Mouse (Mus musculus) megakaryocyte progenitor cell, adult 5-6 weeks (primary cell): ENCODE measurements around the gene Ghr. TPM values are rescaled to one million over a fixed set of nuclear protein-coding genes. Genes with fewer than 3 reads are reported as not detected.

ENCODE experiments used
- ATAC-seq: replicated peaks from 2 replicates; pipeline ENCODE4 v1.8.0; 2016; ENCODE audit warnings: mild to moderate bottlenecking, moderate TSS enrichment, inconsistent platforms; ENCODE audit not compliant: poor library complexity
- total RNA-seq, 2 experiments: library from RNA; stranded (forward) in 1 of 2; stranded (reverse) in 1 of 2; fragments of 157-497, 149-512 nt in 1 of 2; fragments of 200-1000 nt in 1 of 2; gene quantifications; 2 replicates each; pipeline versions ENCODE4 v1.2.3 to v1.2.4; 2015 to 2017

Ghr gene
- 0.10 and 0.86 TPM in 2 replicates for total RNA-seq (2015)
- 0.07 and 0.08 TPM in 2 replicates for total RNA-seq (2017)

- ATAC-seq: peak; percentile 93
These were observed at the start of gene Ghr for GRCm38 (mm10) chr15:3582807-3583636. TSS of gene Ghr (minus strand) at chr15:3583492.

- no peak for ATAC-seq
These were observed 39.5 kb upstream of the Ghr start for GRCm38 (mm10) chr15:3622746-3623145.

- no peak for ATAC-seq
These were observed 37.1 kb upstream of the Ghr start for GRCm38 (mm10) chr15:3620368-3620767.

GRCm38 (mm10) chr15:3618311-3618710, 35.0 kb upstream of the Ghr start:
- ATAC-seq: no peak

- ATAC-seq: no peak
These were observed 28.7 kb upstream of the Ghr start for GRCm38 (mm10) chr15:3611961-3612360.

- ATAC-seq: no peak
These were observed 24.7 kb upstream of the Ghr start for GRCm38 (mm10) chr15:3607951-3608350.

- no peak for ATAC-seq
These were observed 18.8 kb upstream of the Ghr start for GRCm38 (mm10) chr15:3602098-3602486.

- no peak for ATAC-seq
These were observed 18.3 kb upstream of the Ghr start for GRCm38 (mm10) chr15:3601422-3602097.

GRCm38 (mm10) chr15:3587879-3588278, 4.6 kb upstream of the Ghr start:
- ATAC-seq: no peak

- no peak for ATAC-seq
These were observed 1.1 kb upstream of the Ghr start for GRCm38 (mm10) chr15:3584361-3584760.

GRCm38 (mm10) chr15:3581861-3582806, 1.2 kb downstream of the Ghr start:
- ATAC-seq: peak; percentile 12

GRCm38 (mm10) chr15:3581337-3581736, 2.0 kb downstream of the Ghr start:
- ATAC-seq: no peak

- no peak for ATAC-seq
These were observed 3.1 kb downstream of the Ghr start for GRCm38 (mm10) chr15:3580216-3580615.

GRCm38 (mm10) chr15:3578286-3578980, 4.9 kb downstream of the Ghr start:
- ATAC-seq: no peak

- ATAC-seq: no peak
These were observed 14.0 kb downstream of the Ghr start for GRCm38 (mm10) chr15:3569178-3569903.

GRCm38 (mm10) chr15:3564570-3564969, 18.7 kb downstream of the Ghr start:
- no peak for ATAC-seq

- no peak for ATAC-seq
These were observed 19.3 kb downstream of the Ghr start for GRCm38 (mm10) chr15:3563929-3564516.

- ATAC-seq: no peak
These were observed 19.8 kb downstream of the Ghr start for GRCm38 (mm10) chr15:3563473-3563872.

GRCm38 (mm10) chr15:3558524-3558923, 24.8 kb downstream of the Ghr start:
- ATAC-seq: no peak
